In genomic region chr2:146225818-146226217, GRCm38 (mm10) we compare ENCODE assay signal across 14 mouse cellular contexts. TPM values are rescaled to one million over a fixed set of nuclear protein-coding genes. Genes with fewer than 3 reads are reported as not detected.
A peak's percentile ranks its signal among the peaks of the same experiment; 100 is the strongest.
DNase-seq lines count a peak whose midpoint lies in the region; ATAC-seq lines count a peak whose summit lies in the region.
"Had no signal": no experiment of that assay in that cellular context is flagged by ENCODE, and none has a peak within 500 bp of the region (broad histone marks: within the 10 kb centered on the region; RNA-seq: fewer than 3 reads in every experiment).

No protein-coding gene starts in this region.

- H3K27ac ChIP-seq in hindbrain, embryonic 13.5 days: no peak overlapping the region
- no peak overlapping the region for H3K27ac ChIP-seq in midbrain, embryonic 15.5 days
- H3K27ac ChIP-seq: embryonic facial prominence, embryonic 10.5 days; stomach, postnatal 0 days had no signal

- peak overlapping the region; percentile 76 for H3K4me3 ChIP-seq in hindbrain, embryonic 13.5 days
- peak overlapping the region; percentile 87 for H3K4me3 ChIP-seq in midbrain, embryonic 15.5 days
- H3K4me3 ChIP-seq: heart, embryonic 12.5 days had no signal

- intact Hi-C loops in left cerebral cortex, postnatal 36 days (cut with DNase I): no loop called here

- DNase-seq in A20 (ENCODE audit: low read depth, low spot score) (peak; percentile 78), R1 (ENCODE audit: low read depth, low spot score) (peak; percentile 39)
- DNase-seq in left cerebral cortex, postnatal 36 days (ENCODE audit: low spot score in 2 of 2): no peak
- DNase-seq in layer of hippocampus, postnatal 36 days: no peak
- DNase-seq in right cerebral cortex, postnatal 25 days: no peak
- DNase-seq: cerebellum, adult 8-10 months; gastrocnemius, postnatal 25 days; thymus, postnatal 4 days had no signal

- H3K36me3 ChIP-seq in hindbrain, embryonic 13.5 days: no peaks in the 10 kb centered on the region
- no peaks in the 10 kb centered on the region for H3K36me3 ChIP-seq in midbrain, embryonic 15.5 days (replicated peaks)
- H3K36me3 ChIP-seq: embryonic facial prominence, embryonic 10.5 days; heart, embryonic 12.5 days had no signal

- peak overlapping the region; percentile 90 for H3K4me2 ChIP-seq in hindbrain, embryonic 13.5 days
- peak overlapping the region; percentile 91 for H3K4me2 ChIP-seq in midbrain, embryonic 15.5 days
- H3K4me2 ChIP-seq: heart, embryonic 12.5 days had no signal

- H3K27me3 ChIP-seq in hindbrain, embryonic 13.5 days: peaks cover 63% of the 10 kb centered on the region
- H3K27me3 ChIP-seq in midbrain, embryonic 15.5 days (replicated peaks): no peaks in the 10 kb centered on the region

- no peak for ATAC-seq in hindbrain, embryonic 13.5 days (ENCODE audit: low FRiP score)
- no peak for ATAC-seq in midbrain, embryonic 15.5 days (replicated peaks)

- no peaks in the 10 kb centered on the region for H3K9me3 ChIP-seq in hindbrain, embryonic 13.5 days
- H3K9me3 ChIP-seq in midbrain, embryonic 15.5 days: no peaks in the 10 kb centered on the region
- H3K9me3 ChIP-seq: embryonic facial prominence, embryonic 10.5 days; heart, embryonic 12.5 days had no signal

- 9% methylated on average over 6 of the region's 6 CpGs for WGBS in hindbrain, embryonic 13.5 days
- 12% methylated on average over 6 of the region's 6 CpGs for WGBS in midbrain, embryonic 15.5 days

- peaks cover 48% of the 10 kb centered on the region for H3K4me1 ChIP-seq in hindbrain, embryonic 13.5 days (replicated peaks)
- peaks cover 31% of the 10 kb centered on the region for H3K4me1 ChIP-seq in midbrain, embryonic 15.5 days

- peak overlapping the region; percentile 36; the same call in 1 of the 2 replicates for H3K9ac ChIP-seq in hindbrain, embryonic 13.5 days
- no peak overlapping the region for H3K9ac ChIP-seq in midbrain, embryonic 15.5 days
- H3K9ac ChIP-seq: heart, embryonic 12.5 days had no signal

RNA-seq across cellular contexts. Expression of gene Insm1, which starts 4.1 kb away (rescaled TPM):
- 4.0 and 4.8 TPM in 2 replicates for polyA plus RNA-seq in hindbrain, embryonic 13.5 days (2015; fragmentation: Nextera tagmentation; extraction: Ambion mirVana)
- polyA plus RNA-seq in midbrain, embryonic 15.5 days (2015; fragmentation: Nextera tagmentation; extraction: Ambion mirVana): 3.5 and 4.2 TPM in 2 replicates
- 1 to 10 TPM; 3.9 to 6.1 TPM for total RNA-seq in left cerebral cortex, postnatal 36 days (2021)
- 1 to 10 TPM; 7.1 to 7.7 TPM for total RNA-seq in layer of hippocampus, postnatal 36 days (2021)
- total RNA-seq: gastrocnemius, postnatal 25 days; hematopoietic stem cell, adult 5-6 weeks had no signal
- polyA plus RNA-seq: heart, embryonic 12.5 days had no signal

Comparison
In these comparisons a context has a peak if more than half of its experiments do, and no peak if none do; other contexts are left out.
1. DNase-seq: peak in A20 (single experiment) and R1 (single experiment); none in left cerebral cortex, postnatal 36 days (0 of 2), layer of hippocampus, postnatal 36 days (0 of 2) and right cerebral cortex, postnatal 25 days (single experiment).